Mouse (Mus musculus): ENCODE data around the gene Cish. TPM values are rescaled to one million over a fixed set of nuclear protein-coding genes. Genes with fewer than 3 reads are reported as not detected.

Gene Cish
- 5.4 TPM for polyA plus RNA-seq (2015; fragmentation: Illumina TruSeq; extraction: RNeasy Lipid Tissue Mini Kit (QIAGEN cat#74804); ENCODE audit: low read depth, low replicate concordance)

GRCm38 (mm10) chr9:107296016-107296040 is at the start of gene Cish:
TSS of gene Cish (plus strand) at chr9:107296026.

GRCm38 (mm10) chr9:107289211-107290076 is 6.4 kb upstream of the Cish start, which contains the start of gene Mapkapk3:
TSS of gene Mapkapk3 (minus strand) at chr9:107289877.

GRCm38 (mm10) chr9:107338172-107338883 is 42.5 kb downstream of the Cish start, which contains the start of gene Hemk1:
TSS of gene Hemk1 (minus strand) at chr9:107338350.

GRCm38 (mm10) chr9:107340267-107340859 is 44.5 kb downstream of the Cish start, which contains the start of gene 6430571L13Rik:
TSS of gene 6430571L13Rik (plus strand) at chr9:107340602.

Other genes with a start within 250 kb of the Cish start
- gene Dock3, start 64.1 kb upstream of the Cish start, polyA plus RNA-seq (2015; fragmentation: Illumina TruSeq; extraction: RNeasy Lipid Tissue Mini Kit (QIAGEN cat#74804); ENCODE audit: low read depth, low replicate concordance), result 101 TPM
- gene Mapkapk3, start 6.1 kb upstream of the Cish start, polyA plus RNA-seq (2015; fragmentation: Illumina TruSeq; extraction: RNeasy Lipid Tissue Mini Kit (QIAGEN cat#74804); ENCODE audit: low read depth, low replicate concordance), result 3.6 TPM
- 21.8 TPM for gene Hemk1, start 42.3 kb downstream of the Cish start, polyA plus RNA-seq (2015; fragmentation: Illumina TruSeq; extraction: RNeasy Lipid Tissue Mini Kit (QIAGEN cat#74804); ENCODE audit: low read depth, low replicate concordance)
- 4.8 TPM for gene 6430571L13Rik, start 44.6 kb downstream of the Cish start, polyA plus RNA-seq (2015; fragmentation: Illumina TruSeq; extraction: RNeasy Lipid Tissue Mini Kit (QIAGEN cat#74804); ENCODE audit: low read depth, low replicate concordance)
- 24.0 TPM for gene Cacna2d2, start 103.6 kb downstream of the Cish start, polyA plus RNA-seq (2015; fragmentation: Illumina TruSeq; extraction: RNeasy Lipid Tissue Mini Kit (QIAGEN cat#74804); ENCODE audit: low read depth, low replicate concordance)
- gene Tmem115, start 237.9 kb downstream of the Cish start, polyA plus RNA-seq (2015; fragmentation: Illumina TruSeq; extraction: RNeasy Lipid Tissue Mini Kit (QIAGEN cat#74804); ENCODE audit: low read depth, low replicate concordance), result 28.6 TPM
- gene Cyb561d2, start 246.2 kb downstream of the Cish start, polyA plus RNA-seq (2015; fragmentation: Illumina TruSeq; extraction: RNeasy Lipid Tissue Mini Kit (QIAGEN cat#74804); ENCODE audit: low read depth, low replicate concordance), result 25.1 TPM
- gene Nprl2, start 246.2 kb downstream of the Cish start, polyA plus RNA-seq (2015; fragmentation: Illumina TruSeq; extraction: RNeasy Lipid Tissue Mini Kit (QIAGEN cat#74804); ENCODE audit: low read depth, low replicate concordance), result 63.2 TPM

All from brain, adult 10 weeks (tissue).